Mouse (Mus musculus): ENCODE data around the gene R3hdm4.

GRCm38 (mm10) chr10:79919251-79919849, 1.7 kb downstream of the R3hdm4 start:
- TF ChIP-seq POLR2A (IDR thresholded peaks at IDR 0.05; ENCODE audit: low read depth, low read length) (no peak), CTCF (IDR thresholded peaks at IDR 0.05; ENCODE audit: borderline replicate concordance, insufficient read depth, low read length) (no peak)

Measured in embryonic fibroblast, embryonic 13.5 days (primary cell).